Mouse (Mus musculus): ENCODE measurements at regions not wholly inside any gene's neighbourhood (a gene's known extent, or its start where the extent isn't known, plus 50 kb on each side); places are given as distances from the start of the nearest gene placed in this dataset.
A peak's percentile ranks its signal among the peaks of the same experiment; 100 is the strongest.

GRCm38 (mm10) chr13:11106426-11106825 lies 745.8 kb upstream of the Chrm3 start:
- Histone ChIP-seq H3K9me3 (replicated peaks) (no peaks in the 10 kb centered on the region), H3K4me3 (no peak overlapping the region), H3K27me3 (ENCODE audit: low read depth, poor library complexity, severe bottlenecking) (no peaks in the 10 kb centered on the region), H3K4me1 (0 out of 2 replicates have a peak, but pooled peaks cover 2% of the 10 kb centered on the region), H3K36me3 (no peaks in the 10 kb centered on the region), H3K27ac (replicated peaks) (no peak overlapping the region)
- DNase-seq (ENCODE audit: low spot score) = no peak
- WGBS = 87% methylated on average over 4 of the region's 4 CpGs

GRCm38 (mm10) chr13:11105571-11105970 lies 744.9 kb upstream of the Chrm3 start:
- H3K4me3 ChIP-seq = no peak overlapping the region
- H3K36me3 ChIP-seq = no peaks in the 10 kb centered on the region
- H3K4me1 ChIP-seq = peaks cover 6% of the 10 kb centered on the region; the same call in 1 of the 2 replicates
- no peak overlapping the region for H3K27ac ChIP-seq (replicated peaks)
- no peaks in the 10 kb centered on the region for H3K9me3 ChIP-seq (replicated peaks)
- H3K27me3 ChIP-seq (ENCODE audit: low read depth, poor library complexity, severe bottlenecking) = no peaks in the 10 kb centered on the region
- no peak for DNase-seq (ENCODE audit: low spot score)
- 79% methylated on average over 2 of the region's 2 CpGs for WGBS

GRCm38 (mm10) chr13:11099586-11099950 lies 738.9 kb upstream of the Chrm3 start:
- H3K27me3 ChIP-seq (ENCODE audit: low read depth, poor library complexity, severe bottlenecking) = no peaks in the 10 kb centered on the region
- no peaks in the 10 kb centered on the region for H3K36me3 ChIP-seq
- no peaks in the 10 kb centered on the region for H3K9me3 ChIP-seq (replicated peaks)
- no peak overlapping the region for H3K4me3 ChIP-seq
- H3K27ac ChIP-seq (replicated peaks) = peak overlapping the region; percentile 79
- H3K4me1 ChIP-seq = peaks cover 32% of the 10 kb centered on the region
- DNase-seq (ENCODE audit: low spot score) = peak; percentile 42

GRCm38 (mm10) chr13:11098899-11099585 lies 738.4 kb upstream of the Chrm3 start:
- Histone ChIP-seq H3K27ac (replicated peaks) (peak overlapping the region; percentile 79), H3K27me3 (ENCODE audit: low read depth, poor library complexity, severe bottlenecking) (no peaks in the 10 kb centered on the region), H3K4me1 (peaks cover 32% of the 10 kb centered on the region), H3K4me3 (no peak overlapping the region), H3K36me3 (no peaks in the 10 kb centered on the region), H3K9me3 (replicated peaks) (no peaks in the 10 kb centered on the region)
- WGBS = 16% methylated on average over 4 of the region's 4 CpGs
- peak; percentile 85 for DNase-seq (ENCODE audit: low spot score)

- 83% methylated on average over 2 of the region's 2 CpGs for WGBS
- H3K4me1 ChIP-seq = no peaks in the 10 kb centered on the region
- DNase-seq (ENCODE audit: low spot score) = no peak
Observed at GRCm38 (mm10) chr13:11092911-11093310, 732.3 kb upstream of the Chrm3 start.

More at GRCm38 (mm10) chr13:11092911-11093310, 732.3 kb upstream of the Chrm3 start:
- H3K4me3 ChIP-seq = no peak overlapping the region
- H3K27me3 ChIP-seq (ENCODE audit: low read depth, poor library complexity, severe bottlenecking) = no peaks in the 10 kb centered on the region
- H3K9me3 ChIP-seq (replicated peaks) = peaks cover 15% of the 10 kb centered on the region; the same call in 1 of the 2 replicates
- no peaks in the 10 kb centered on the region for H3K36me3 ChIP-seq
- H3K27ac ChIP-seq (replicated peaks) = no peak overlapping the region
